Mouse (Mus musculus): Measurements from ENCODE around the gene Hmgb1.

The Hmgb1 gene

DNA sequence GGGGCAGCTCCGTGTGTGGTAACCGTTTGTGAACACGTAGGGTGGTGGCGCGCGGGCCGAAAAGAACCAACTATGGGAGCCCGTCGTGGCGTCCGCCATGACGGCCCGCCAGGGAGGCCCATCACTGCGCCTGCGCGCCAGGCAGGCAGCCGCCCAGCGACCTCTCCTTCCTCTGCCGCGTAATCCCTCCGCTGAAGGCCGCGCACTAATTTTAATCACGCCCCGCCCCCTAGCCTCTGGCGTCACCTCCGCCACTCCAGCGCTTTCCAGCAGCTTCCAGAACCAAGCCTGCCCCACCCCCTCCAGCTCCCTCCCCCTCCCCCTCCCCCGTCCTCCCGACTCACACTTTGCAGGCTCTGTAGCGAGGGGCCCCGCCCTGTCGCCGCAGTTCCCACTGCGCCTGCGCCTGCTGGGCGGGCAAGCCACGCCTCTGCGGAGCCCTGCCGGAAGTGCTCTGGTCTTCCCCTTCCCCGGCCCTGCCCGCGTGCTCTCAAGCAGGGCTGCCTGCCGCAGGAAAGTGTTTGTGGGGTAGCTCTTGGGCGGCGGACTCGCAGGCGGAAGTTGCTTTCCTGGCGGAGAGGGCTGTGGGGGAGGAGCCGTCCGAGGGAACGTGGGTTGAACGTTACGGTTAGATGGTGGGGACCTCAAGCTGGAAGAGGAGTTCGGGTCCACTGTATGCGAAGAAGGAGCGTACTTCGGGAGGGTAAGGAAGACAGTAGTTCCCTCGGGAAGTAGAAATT, at the start of gene Hmgb1, which contains the start of gene Uspl1:
TSS of gene Hmgb1 (minus strand) at position 386 of the 740 bp plus-strand sequence.
TSS of gene Uspl1 (plus strand) at position 247 of the 740 bp plus-strand sequence.
- in situ Hi-C loops (cut with MboI, MseI) = no loop called here

DNA sequence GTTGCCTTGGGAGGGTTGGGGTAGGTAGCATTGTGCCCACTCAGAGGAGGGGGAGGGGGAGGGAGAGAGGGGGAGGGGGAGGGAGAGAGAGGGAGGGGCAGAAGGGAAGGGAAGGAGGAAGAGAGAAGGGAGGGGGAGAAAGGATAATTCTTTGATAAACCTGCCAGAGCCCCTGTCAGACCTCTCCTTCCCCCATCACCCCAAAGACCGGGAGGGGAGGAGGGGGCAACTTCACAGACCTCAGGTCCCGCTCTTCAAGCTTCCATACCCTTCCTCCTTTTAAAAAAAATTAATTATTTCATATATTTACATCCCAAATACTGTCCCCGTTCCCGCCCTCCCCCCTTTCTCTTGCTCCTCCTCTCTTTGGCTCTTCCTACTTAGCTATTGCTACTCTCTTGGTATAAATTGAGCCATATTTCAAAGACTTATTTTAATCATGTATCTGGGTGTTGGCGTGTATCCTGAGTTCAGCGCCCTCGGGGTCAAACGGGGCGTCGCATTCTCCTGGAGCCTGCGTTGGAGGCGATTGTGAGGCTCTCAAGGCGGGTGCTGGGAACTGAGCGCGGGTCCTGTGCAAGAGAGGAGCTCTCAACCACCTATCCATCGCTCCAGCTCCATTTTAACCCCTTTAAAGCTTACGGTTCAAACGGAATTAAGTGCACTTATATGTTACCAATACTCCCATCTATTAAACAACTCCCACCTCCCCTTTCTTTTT, 45.5 kb upstream of the Hmgb1 start:
- in situ Hi-C loops (cut with MboI, MseI) = loop anchor here (10.0 kb wide), 1 partner anchor 85 kb away; no protein-coding TSS in a partner anchor

DNA sequence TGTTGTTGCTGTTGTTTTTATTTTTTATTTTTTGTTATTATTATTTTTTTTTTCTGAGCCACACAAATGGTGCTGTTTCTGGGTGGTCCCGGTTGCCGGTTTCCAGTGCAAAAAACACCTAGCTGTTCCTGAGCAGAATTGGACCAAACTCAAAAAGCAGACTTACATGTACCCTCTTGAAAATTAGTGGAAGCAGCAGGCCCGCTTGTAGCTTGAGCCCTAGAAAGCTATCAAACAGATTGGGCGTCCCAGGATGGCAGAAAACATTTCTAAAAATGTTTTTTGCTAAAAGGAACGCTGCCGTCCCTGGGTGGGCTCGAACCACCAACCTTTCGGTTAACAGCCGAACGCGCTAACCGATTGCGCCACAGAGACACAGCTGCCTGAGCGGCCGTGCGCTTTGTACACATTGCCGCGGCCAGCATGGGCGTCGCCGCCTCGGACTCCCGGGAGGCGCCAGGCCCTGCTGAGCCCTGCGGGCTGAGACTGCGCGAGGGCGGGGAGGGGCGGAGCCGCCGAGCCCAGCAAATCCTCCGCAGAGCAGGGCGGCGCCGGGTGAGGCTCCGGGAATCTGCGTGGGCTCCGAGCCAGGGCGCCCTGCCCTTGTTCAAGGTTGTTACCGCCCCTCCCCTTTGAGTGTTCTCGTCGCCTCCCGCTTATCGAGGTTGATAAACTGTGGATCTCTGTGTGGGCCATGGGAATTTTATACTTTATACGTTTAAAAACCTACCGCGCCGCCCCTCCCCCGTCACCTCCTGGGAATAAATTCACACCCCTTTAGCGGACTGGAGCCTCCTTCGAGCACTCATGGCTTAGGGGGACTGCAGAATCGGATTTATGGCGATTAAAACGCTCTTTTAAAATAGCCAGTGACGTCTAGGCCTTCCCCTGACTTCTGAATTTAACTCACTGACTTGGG, 44.7 kb upstream of the Hmgb1 start:
- in situ Hi-C loops (cut with MboI, MseI) = no loop called here

DNA sequence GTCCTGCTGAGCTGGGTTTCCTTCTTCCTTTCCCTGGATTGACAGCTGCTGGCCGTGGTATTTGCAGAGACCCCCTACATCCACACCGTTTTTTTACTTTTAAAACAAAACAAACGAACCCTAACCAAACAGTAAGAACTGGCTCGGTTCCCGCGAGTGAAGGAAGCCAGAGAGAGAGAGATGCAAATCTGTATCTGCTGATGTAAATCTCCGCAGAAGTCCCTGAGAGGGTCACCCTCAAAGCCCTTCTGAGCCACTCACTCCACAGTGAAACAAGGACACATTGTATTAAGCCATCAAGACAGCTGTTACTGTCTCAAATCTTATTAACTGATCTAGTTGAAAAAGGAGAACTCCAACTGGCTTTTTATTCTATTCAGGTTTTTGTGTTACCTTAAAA, 40.4 kb upstream of the Hmgb1 start:
- in situ Hi-C loops (cut with MboI, MseI) = no loop called here

DNA sequence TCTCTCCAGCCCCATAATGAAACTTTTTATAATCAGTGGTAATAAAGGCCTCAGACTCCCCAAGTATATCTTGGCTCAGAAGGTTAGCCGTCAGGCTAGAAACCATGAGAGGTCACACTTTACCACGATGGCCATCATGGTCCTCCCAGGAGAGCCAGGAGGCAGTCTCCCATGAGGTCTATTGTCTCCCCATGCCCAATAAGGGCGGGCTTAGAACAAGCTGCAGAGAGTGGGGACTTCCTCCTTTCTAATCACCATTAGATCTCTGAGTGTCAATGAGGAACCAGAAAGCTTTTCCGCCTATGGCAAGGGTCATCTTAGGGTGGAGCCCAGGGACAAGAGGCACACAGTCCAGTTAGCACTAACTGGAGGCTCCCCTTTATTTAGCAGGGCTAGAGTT, 37.1 kb upstream of the Hmgb1 start:
- in situ Hi-C loops (cut with MboI, MseI) = no loop called here

DNA sequence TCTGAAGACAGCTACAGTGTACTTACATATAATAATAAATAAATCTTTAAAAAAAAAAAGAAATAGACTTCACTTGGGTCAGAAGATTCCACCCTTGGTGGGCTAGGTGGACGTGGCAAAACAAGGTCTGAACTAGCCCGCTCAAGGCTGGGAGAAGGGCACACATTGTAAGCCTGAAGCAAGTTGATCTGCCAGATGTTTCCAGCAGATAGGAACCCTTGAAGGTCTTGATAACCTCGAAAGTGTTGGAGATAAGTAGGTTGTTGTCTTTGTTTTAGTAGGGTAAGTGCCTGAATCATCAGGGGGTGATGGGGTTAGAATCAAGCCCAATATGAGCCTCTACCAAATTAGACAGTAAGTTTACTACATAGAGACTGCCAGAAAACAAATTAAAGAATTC, 35.2 kb upstream of the Hmgb1 start:
- in situ Hi-C loops (cut with MboI, MseI) = no loop called here

DNA sequence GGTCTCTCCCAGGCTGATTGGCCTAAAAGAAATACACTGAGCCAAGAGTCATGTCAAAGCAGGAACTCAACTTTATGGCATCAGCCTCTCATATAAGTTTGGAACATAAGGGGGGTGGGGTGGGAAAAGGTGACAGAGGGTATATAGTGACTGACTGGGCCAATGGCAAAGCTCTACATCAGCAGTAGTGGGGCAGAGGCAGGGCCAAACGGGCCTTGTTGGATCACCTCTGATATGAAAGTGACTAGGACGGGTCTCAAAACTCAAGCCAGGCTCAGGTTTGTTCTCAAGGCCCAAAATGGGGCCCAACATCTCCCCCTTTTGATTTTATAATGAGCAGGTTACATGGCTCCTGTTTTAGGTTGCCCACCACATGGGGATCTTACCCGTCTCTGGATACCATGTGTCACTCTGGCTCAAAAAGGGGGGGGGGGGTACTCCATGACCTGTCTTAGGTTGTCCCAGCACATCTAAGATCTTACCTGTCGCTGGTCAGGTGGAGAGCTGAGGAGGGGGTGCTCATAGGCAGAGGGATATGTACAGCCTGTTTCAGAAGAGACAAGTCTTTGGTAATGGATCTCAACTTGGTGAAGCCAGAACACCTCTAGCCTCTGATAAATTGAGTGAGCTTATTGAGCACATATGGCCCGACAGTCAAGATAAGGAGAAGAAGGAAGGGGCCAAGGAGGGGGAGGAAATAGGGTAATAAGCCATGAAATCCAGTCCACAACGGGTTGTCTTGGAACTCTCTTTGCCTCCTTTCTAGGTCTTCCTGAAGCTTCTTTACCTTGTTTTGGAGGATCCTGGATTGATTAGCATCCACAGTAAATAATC, 33.5 kb upstream of the Hmgb1 start:
- in situ Hi-C loops (cut with MboI, MseI) = no loop called here

DNA sequence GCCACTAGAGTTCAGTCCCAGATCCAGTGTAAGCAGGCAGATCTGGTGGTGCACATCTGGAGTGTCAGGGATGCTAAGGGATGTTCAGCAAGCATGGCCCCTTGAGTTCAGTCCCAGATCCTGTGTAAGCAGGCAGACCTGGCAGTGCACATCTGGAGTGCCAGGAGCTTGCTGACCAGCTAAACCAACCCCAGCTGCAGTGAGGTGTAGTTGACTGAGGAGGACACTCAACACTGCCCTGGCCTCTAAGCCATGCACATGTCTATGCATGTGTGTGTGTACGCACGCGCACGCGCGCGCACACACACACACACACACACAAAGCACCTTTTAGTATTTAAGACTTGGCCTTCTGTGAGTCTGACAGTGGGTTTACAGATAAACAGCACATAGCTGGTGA, 31.3 kb upstream of the Hmgb1 start:
- in situ Hi-C loops (cut with MboI, MseI) = no loop called here

DNA sequence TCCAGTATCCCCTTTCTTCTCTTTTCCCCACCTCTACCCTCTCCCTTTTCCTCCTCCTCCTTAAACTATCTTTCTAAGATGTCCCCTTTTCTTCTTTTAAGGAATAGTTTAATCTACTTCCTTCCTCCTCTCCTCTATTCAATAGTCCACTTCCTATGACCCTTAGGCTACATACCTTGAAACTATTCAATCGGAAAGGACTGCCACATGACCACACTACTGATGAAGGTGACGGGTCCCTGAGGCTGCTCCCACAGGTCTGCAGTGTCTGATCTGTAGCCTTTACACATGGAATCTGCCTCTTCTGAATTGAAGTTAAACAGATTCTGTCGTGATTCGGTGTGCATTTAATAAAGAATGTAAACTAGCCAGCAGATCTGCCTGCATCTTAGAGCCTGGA, 28.5 kb upstream of the Hmgb1 start:
- in situ Hi-C loops (cut with MboI, MseI) = no loop called here

DNA sequence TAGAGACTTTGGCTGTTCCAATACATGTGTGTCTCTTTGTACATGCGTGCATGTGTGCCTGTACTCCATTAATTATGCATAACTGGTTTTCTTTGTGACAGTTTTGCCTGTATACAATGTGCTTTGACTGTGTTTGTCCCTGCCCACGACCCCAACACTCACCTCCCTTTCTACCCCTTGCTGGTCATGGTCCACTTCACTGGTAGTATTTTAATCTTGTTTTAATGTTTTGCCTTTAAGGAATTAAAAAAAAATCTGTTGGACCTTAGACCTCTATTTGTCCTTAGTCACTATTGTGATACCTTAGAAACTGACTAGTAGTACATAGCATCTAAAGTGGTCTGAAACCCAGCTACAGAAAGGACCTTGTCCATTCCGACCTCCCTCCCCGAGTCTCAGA, 26.8 kb upstream of the Hmgb1 start:
- in situ Hi-C loops (cut with MboI, MseI) = no loop called here

DNA sequence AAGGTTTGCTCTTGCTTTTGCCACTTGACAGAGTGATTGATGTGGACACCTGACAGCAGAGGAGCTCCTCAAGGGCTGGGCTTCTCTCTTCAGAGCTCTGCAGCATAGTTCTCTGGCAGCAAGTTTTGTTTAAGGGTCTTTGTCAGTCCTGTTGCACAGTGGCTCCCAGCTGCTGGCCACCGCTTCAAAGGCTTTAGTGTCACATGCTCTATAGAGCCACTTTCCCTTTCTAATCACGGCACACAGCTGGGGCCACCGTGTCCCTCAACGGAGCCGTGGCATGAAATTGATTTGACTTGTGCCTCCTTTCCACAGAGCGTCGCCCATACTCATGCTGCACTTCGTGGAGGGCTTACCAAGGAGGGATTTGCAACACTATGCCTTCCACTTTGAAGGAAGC, 25.0 kb upstream of the Hmgb1 start:
- in situ Hi-C loops (cut with MboI, MseI) = loop anchor here (10.0 kb wide), 1 partner anchor 405 kb away; no protein-coding TSS in a partner anchor

DNA sequence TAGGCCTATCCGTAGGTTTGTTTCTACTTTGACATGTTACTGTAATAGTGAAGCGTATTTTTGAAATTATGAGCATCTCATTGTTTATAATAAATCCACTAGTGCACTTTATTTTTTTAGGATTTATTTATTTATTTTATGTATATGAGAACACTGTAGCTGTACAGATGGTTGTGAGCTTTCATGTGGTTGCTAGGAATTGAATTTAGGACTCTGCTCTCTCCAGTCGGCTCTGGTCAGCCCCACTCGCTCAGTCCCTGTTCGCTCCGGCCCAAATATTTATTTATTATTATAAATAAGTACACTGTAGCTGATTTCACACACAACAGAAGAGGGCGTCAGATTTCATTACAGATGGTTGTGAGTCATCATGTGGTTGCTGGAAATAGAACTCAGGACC, 24.5 kb upstream of the Hmgb1 start:
- in situ Hi-C loops (cut with MboI, MseI) = loop anchor here (10.0 kb wide), 1 partner anchor 406 kb away; no protein-coding TSS in a partner anchor

DNA sequence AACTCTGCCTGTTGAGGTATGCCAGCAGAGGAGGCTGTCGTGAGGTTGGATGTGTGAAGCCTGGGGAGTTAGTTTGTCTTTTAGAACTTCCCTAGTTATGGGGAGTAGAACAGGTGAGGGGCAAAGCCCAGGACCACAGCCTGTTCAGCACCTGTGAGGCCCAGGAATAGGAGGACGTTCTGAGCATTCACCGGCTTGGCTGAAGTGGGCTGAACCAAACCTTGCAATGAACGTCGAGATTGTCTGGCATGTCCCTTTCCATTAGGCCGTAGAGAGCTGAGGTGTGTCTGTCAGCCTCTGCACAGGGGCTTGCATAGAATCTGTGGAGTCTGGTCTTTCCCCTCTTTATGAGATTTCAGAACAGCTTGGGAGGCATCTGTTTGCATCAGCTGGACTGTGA, 23.4 kb upstream of the Hmgb1 start:
- in situ Hi-C loops (cut with MboI, MseI) = loop anchor here (10.0 kb wide), 1 partner anchor 407 kb away; no protein-coding TSS in a partner anchor

DNA sequence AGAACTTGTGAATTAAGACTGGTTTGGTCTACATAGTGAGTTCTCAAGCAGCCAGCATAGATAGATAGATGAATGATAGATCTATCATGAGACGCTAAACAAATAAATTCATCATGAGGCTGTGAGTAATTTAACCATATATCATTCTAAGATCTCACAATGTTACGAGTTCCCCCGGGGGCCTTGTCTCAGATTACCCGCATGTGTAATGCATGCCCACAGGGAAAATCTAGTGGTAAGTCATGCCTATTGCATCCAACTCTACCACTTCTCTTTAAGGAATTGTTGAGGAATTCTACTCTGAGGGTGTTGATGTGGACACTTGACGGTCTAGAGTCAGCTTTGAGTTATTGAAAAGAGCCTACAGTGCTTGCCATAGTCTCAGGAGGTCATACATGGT, 22.0 kb upstream of the Hmgb1 start:
- in situ Hi-C loops (cut with MboI, MseI) = loop anchor here (10.0 kb wide), 1 partner anchor 409 kb away; no protein-coding TSS in a partner anchor

DNA sequence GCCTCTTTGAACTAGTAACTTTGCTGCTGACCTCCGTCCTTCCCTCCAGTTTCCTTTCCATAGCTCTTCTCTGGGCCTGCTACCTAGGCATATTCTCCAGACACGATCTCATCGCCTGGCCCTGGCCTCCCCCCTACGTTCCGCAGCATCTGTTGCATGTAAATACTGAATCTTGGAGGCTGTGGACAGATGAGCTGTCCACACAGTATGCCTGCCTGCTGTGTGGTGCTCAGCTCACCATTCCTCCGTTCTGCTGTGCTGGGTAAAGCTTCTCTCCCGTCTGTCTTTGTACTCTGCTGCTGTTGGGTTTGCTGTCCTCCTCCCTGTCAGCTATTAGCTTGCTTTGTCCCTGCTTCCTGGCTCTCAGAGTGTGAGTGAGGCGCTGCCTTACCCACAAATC, 21.0 kb upstream of the Hmgb1 start:
- in situ Hi-C loops (cut with MboI, MseI) = loop anchor here (10.0 kb wide), 1 partner anchor 410 kb away; no protein-coding TSS in a partner anchor

DNA sequence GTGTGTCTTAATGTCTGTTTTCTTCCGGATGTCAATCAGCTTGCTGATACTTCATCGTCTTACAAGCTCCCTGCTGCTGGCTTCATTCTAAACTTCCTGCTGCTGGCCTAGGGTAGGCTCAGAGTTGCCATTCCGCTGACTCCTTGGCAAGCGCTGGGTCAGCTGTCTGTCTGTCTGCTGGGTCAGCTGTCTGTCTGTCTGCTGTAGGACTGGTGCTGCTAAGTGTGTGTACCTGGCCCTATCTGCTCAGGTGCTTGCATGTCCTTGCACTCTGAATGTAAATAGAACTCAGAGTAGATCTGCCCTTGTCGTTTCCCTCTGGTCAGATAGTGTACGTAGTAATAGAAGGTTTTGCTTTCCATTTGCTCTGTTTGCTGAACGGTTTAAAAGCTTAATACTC, 20.5 kb upstream of the Hmgb1 start:
- in situ Hi-C loops (cut with MboI, MseI) = loop anchor here (10.0 kb wide), 1 partner anchor 410 kb away; no protein-coding TSS in a partner anchor

DNA sequence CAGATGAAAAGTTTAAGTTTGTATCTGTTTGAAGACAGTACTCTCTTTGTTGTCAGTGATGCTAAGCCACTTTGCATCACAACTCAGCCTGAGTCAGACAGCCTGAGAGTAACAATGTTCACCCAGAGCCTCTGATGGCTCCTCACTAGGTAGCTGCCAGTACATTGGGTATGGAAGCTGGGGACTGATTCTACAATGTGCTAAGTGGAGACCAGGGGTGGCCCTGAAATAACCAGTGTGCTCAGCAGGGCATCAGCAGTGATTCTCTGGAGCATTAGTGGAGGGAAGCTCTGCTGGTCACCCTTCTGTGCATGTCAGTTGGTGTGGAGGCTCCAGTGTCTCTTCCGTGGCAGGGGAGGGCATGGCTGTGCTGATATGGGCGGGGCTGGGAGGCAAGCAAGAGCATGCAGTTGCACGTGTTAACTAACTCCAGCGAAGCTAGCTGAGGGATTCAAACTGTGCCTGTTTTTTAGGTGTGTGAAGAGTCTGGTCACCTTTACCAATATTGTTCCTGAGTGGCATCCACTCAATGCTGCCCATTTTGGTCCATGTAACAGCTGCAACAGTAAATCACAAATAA, 19.6 kb upstream of the Hmgb1 start:
- in situ Hi-C loops (cut with MboI, MseI) = loop anchor here (10.0 kb wide), 1 partner anchor 411 kb away; no protein-coding TSS in a partner anchor

DNA sequence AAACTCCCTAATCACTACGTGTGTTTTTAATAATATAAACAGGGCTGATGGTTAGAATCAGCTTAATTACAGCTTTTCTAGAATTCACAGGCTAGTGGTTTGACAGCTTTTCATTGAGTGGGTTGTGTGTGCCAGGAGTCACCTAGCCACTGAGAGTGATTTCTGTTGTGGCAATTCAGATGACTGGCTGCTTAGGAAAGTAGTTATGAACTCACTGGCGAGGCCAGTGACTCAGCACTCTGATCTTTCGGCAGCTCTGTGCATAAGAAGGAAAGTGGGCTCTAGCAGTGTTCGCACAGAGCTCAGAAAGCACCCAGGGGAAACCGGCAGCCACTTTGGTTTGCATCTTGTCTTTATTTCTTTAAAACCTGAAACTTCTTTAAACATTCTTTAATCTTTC, 18.7 kb upstream of the Hmgb1 start:
- in situ Hi-C loops (cut with MboI, MseI) = loop anchor here (10.0 kb wide), 1 partner anchor 412 kb away; no protein-coding TSS in a partner anchor

DNA sequence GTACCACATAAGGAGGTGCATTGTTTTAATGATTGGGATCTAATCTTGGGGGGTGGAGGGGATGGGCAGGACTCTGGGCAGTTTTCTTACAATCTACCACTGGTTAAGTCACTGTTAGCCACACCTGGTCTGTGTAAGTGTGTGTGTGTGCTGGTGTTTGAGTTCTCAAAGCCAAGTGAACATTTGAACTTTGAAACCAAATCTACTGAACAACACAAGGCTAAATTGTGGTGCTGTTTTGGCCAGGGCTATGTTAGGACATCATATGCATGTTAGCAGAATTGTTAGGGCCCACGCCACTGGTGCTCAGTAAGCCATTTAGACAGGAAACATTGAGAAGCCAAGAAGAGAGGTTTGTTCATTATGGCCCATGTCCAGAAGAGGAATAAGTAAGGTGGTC, 14.5 kb upstream of the Hmgb1 start:
- in situ Hi-C loops (cut with MboI, MseI) = no loop called here

DNA sequence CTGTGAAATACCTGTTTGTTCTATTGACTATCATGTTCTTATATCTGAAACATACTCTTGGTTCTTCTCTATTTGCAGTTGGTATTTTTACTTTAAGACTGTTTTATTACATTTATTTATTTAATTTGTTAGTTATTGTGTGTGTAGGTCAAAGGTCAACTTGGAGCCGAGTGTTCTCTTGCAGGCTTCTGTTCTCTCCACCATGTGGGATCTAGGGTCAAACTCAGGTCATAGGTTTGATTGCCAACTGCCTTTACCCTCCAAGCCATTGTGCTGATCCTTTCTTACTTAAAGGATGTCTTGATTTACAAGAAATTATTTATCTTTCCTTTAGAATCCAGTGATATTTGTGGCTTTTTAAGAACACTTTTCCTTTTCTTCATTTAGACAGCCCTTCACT, 12.3 kb upstream of the Hmgb1 start:
- in situ Hi-C loops (cut with MboI, MseI) = no loop called here
